ENCODE assay signal across 7 mouse cellular contexts in the genomic region with DNA sequence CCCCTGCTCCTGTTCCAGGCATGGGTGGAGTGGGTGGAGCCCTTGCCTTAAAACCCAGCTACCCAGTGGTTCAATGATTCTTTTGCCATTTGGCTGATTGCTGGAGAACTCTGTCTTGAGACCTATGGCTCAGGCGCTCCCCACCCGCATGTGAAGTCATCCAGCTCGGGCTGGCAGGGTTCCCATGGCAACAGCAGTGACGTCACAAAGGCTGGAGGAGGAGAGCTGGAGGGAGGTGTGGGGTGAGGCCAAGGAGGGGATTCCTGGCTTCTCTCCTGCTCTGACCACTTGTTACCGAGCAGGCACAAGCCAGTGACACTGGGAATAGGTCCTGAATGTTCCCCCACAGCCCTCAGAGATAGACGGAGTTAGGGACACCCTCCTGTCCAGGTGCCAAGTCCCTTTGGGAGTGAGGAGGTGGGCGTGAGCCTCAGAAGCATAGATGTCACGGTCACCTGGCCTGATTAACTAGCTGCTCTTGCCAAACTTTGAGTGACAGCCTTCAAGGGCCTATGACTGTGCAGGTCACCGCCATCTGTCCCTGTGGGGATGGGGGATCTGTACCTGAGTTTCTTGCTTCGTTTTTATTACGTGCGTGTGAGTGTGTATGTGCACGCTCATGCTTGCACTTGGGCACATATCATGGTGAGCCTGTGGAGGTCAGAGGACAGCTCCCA. TPM values are rescaled to one million over a fixed set of nuclear protein-coding genes. Genes with fewer than 3 reads are reported as not detected.
DNase-seq lines count a peak whose midpoint lies in the region; ATAC-seq and TF ChIP-seq lines count a peak whose summit lies in the region.

No protein-coding gene starts in this region.

- 0 out of 2 replicates have a peak overlapping the region, but pooled peaks have one; percentile 26 for H3K27ac ChIP-seq in forebrain, embryonic 12.5 days
- H3K27ac ChIP-seq in midbrain, embryonic 16.5 days (ENCODE audit: low read length) = no peak overlapping the region

- no peaks in the 10 kb centered on the region for H3K36me3 ChIP-seq in E14TG2a.4 (ENCODE audit: insufficient read depth, low read length)
- H3K36me3 ChIP-seq in forebrain, embryonic 12.5 days (replicated peaks) = no peaks in the 10 kb centered on the region
- no peaks in the 10 kb centered on the region for H3K36me3 ChIP-seq in midbrain, embryonic 16.5 days (ENCODE audit: control insufficient read depth, insufficient read depth, low read length)

- peak; percentile 95 for DNase-seq in ZHBTc4 (ENCODE audit: low read depth, low spot score)
- DNase-seq in induced T-regulatory cell, adult 2 months (ENCODE audit: low read depth) = peak; percentile 84
- peak; percentile 66 to 81 for DNase-seq in left cerebral cortex, postnatal 25 days (ENCODE audit: low spot score in 2 of 2)
- DNase-seq in testis, postnatal 14 days (ENCODE audit: low spot score) = peak; percentile 69

- peaks cover 44% of the 10 kb centered on the region for H3K4me1 ChIP-seq in E14TG2a.4 (replicated peaks; ENCODE audit: low read depth, low read length)
- peaks cover 27% of the 10 kb centered on the region for H3K4me1 ChIP-seq in forebrain, embryonic 12.5 days
- H3K4me1 ChIP-seq in midbrain, embryonic 16.5 days (ENCODE audit: control insufficient read depth, insufficient read depth, low read length) = peaks cover 15% of the 10 kb centered on the region

- peaks cover 9% of the 10 kb centered on the region for H3K9me3 ChIP-seq in E14TG2a.4 (ENCODE audit: low read length)
- no peaks in the 10 kb centered on the region for H3K9me3 ChIP-seq in forebrain, embryonic 12.5 days
- no peaks in the 10 kb centered on the region for H3K9me3 ChIP-seq in midbrain, embryonic 16.5 days (replicated peaks; ENCODE audit: control insufficient read depth, low read length, poor library complexity, severe bottlenecking)

- TF ChIP-seq CTCF in E14TG2a.4 (conservative IDR thresholded peaks at IDR 0.05; ENCODE audit: low read length) = no peak

- peak; percentile 87 for ATAC-seq in forebrain, embryonic 12.5 days (ENCODE audit: low FRiP score)
- ATAC-seq in midbrain, embryonic 16.5 days = peak; percentile 59

- no peak overlapping the region for H3K9ac ChIP-seq in forebrain, embryonic 12.5 days
- H3K9ac ChIP-seq in midbrain, embryonic 16.5 days (ENCODE audit: low read depth, low read length) = no peak overlapping the region

- H3K4me2 ChIP-seq in forebrain, embryonic 12.5 days = peak overlapping the region; percentile 30
- peak overlapping the region; percentile 29; the same call in 1 of the 2 replicates for H3K4me2 ChIP-seq in midbrain, embryonic 16.5 days (ENCODE audit: low read length)

- peak overlapping the region; percentile 46 for H3K4me3 ChIP-seq in E14TG2a.4 (replicated peaks; ENCODE audit: low read length)
- H3K4me3 ChIP-seq in forebrain, embryonic 12.5 days (replicated peaks) = no peak overlapping the region
- H3K4me3 ChIP-seq in midbrain, embryonic 16.5 days (ENCODE audit: low read depth, low read length) = no peak overlapping the region

- H3K27me3 ChIP-seq in E14TG2a.4 (ENCODE audit: insufficient read depth, low read length) = peaks cover 27% of the 10 kb centered on the region
- peaks cover 22% of the 10 kb centered on the region for H3K27me3 ChIP-seq in forebrain, embryonic 12.5 days
- H3K27me3 ChIP-seq in midbrain, embryonic 16.5 days (ENCODE audit: control insufficient read depth, insufficient read depth, low read depth, low read length) = no peaks in the 10 kb centered on the region

- intact Hi-C loops in left cerebral cortex, postnatal 25 days (cut with DNase I) = no loop called here

- 37% methylated on average over 13 of the region's 13 CpGs for WGBS in forebrain, embryonic 12.5 days
- 32% methylated on average over 12 of the region's 13 CpGs for WGBS in midbrain, embryonic 16.5 days

RNA-seq across cellular contexts. Expression of a gene that starts 25.0 kb away (rescaled TPM):
- polyA plus RNA-seq in forebrain, embryonic 12.5 days (2016; fragmentation: Nextera tagmentation; extraction: Ambion mirVana) = 0.81 and 0.88 TPM in 2 replicates
- total RNA-seq in left cerebral cortex, postnatal 25 days (2021) = 10 to 100 TPM; 35.0 to 37.6 TPM
- 2.5 TPM in 2 replicates for polyA plus RNA-seq in midbrain, embryonic 16.5 days (2015; fragmentation: Nextera tagmentation; extraction: Ambion mirVana)
